Mouse (Mus musculus): ENCODE data around the gene Hoxc5. TPM values are rescaled to one million over a fixed set of nuclear protein-coding genes. Genes with fewer than 3 reads are reported as not detected.
A peak's percentile ranks its signal among the peaks of the same experiment; 100 is the strongest.

Gene Hoxc5
- polyA plus RNA-seq, 1 experiment from 2014 or later: not detected

DNA sequence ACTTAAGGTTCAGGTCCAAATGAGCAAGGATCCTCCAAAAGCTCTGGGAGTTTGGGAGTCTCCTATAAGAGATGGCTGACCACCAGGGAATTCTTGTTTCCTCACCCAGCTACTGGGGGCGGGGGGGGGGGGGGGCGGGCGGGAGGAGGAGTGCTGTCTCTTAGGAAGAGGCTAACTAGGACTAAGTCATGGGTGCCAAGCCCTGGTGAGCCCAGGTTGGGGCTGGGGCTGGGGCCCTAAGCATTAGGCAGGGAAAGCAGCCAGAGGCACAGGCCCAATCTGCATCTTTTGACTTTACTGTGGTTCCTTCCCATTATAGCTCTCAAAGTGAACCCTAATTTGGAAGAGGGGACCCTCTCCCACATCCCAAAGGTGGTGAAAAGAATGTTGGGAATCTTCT, 64.9 kb downstream of the Hoxc5 start:
- Histone ChIP-seq H3K27ac (ENCODE audit: low read depth, low read length) (no peak overlapping the region), H3K4me1 (ENCODE audit: control insufficient read depth, insufficient read depth, low read length) (no peaks in the 10 kb centered on the region), H3K4me3 (ENCODE audit: low read depth, low read length) (no peak overlapping the region), H3K9me3 (ENCODE audit: control insufficient read depth, low read length) (no peaks in the 10 kb centered on the region), H3K9ac (ENCODE audit: low read length) (no peak overlapping the region), H3K4me2 (no peak overlapping the region), H3K36me3 (ENCODE audit: control insufficient read depth, insufficient read depth, low read length) (no peaks in the 10 kb centered on the region), H3K27me3 (ENCODE audit: control insufficient read depth, insufficient read depth, low read length) (peaks cover 98% of the 10 kb centered on the region)
- peak; percentile 84 for DNase-seq (ENCODE audit: low spot score, missing footprints)
- no peak for ATAC-seq (ENCODE audit: low FRiP score)
- WGBS: no CpG with 5 or more reads among the region's 3 CpGs

DNA sequence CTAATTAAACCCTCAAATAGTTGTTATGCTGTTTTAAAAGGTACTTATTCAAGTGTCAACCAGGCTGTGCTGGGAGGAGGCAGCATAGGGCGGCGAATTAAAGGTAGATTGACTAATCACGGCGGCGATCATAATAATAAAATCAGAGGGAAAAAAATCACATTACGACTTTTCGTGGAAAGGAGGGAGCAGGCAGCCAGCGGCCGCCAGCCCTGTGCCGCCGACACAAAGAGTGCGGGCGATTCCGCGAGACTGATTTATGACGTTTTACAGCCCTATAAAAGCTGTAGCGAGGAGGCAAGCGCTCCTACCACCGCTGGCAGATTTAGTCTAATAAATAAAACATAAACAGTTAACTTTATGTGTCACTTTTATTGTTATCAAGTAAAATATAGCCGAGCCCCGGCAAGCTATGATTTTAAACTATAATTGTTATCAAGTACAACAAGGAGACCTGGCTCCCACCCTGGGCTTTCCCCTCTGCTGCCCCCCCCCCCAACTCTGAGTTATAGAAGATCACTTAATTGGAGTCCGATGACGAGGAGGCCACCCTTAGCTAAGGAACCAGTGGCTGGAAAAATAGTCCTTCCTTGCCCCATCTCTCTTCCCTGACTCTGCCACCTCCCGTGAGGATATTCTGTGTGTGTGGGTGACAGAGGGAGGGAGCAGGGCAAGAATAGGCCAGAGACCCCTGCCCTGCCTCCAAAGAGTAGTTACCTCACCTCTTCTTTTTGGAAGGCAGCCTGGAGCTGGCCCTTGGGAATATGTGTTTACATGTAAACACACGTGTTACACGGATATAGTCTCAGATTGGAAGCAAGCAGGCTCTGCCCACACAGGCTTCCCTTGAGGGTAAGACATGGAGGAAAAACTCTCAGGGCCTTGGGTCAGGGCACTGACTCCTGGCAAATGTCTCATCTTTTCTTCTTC, 65.7 kb downstream of the Hoxc5 start:
- 1% methylated on average over 26 of the region's 26 CpGs for WGBS
- Histone ChIP-seq H3K27ac (ENCODE audit: low read depth, low read length) (no peak overlapping the region), H3K4me2 (no peak overlapping the region), H3K9me3 (ENCODE audit: control insufficient read depth, low read length) (no peaks in the 10 kb centered on the region), H3K36me3 (ENCODE audit: control insufficient read depth, insufficient read depth, low read length) (no peaks in the 10 kb centered on the region), H3K4me3 (ENCODE audit: low read depth, low read length) (no peak overlapping the region), H3K27me3 (ENCODE audit: control insufficient read depth, insufficient read depth, low read length) (peaks cover 98% of the 10 kb centered on the region), H3K4me1 (ENCODE audit: control insufficient read depth, insufficient read depth, low read length) (no peaks in the 10 kb centered on the region), H3K9ac (ENCODE audit: low read length) (no peak overlapping the region)
- peak; percentile 89 for DNase-seq (ENCODE audit: low spot score, missing footprints)
- ATAC-seq (ENCODE audit: low FRiP score): no peak

DNA sequence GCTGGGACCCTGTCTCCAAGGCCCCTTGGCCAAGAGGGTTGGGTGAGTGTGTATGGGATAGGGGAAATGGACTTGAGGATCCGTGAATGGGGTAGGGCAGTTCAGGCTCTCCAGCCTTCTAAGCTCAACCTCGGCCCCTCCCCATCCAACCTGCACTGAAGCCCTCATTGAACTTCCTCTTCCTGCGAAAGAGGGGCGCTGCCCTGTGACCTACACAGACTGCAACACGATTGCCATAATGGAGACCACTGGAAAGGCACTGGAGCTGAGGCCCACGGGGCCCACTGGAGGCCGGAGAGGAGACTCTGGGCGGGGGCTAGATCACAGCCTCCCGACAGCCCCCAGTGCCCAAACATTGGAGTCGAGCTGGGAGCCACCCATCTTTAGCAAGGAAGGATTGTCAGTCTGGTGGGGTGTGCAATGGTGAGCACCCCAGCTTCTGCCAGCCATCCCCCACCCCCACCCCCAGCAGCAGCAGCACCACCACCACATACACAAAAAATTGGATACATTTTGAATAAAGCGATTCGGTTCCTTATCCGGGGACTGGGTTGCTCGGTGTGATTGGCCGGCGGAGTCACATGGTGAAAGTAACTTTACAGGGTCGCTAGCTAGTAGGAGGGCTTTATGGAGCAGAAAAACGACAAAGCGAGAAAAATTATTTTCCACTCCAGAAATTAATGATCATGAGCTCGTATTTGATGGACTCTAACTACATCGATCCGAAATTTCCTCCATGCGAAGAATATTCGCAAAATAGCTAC, 67.0 kb downstream of the Hoxc5 start:
- no peak for ATAC-seq (ENCODE audit: low FRiP score)
- DNase-seq (ENCODE audit: low spot score, missing footprints): peak; percentile 88
- no peaks in the 10 kb centered on the region for H3K9me3 ChIP-seq (ENCODE audit: control insufficient read depth, low read length)
- H3K27me3 ChIP-seq (ENCODE audit: control insufficient read depth, insufficient read depth, low read length): peaks cover 98% of the 10 kb centered on the region
- no peak overlapping the region for H3K4me2 ChIP-seq
- no peaks in the 10 kb centered on the region for H3K36me3 ChIP-seq (ENCODE audit: control insufficient read depth, insufficient read depth, low read length)
- H3K4me1 ChIP-seq (ENCODE audit: control insufficient read depth, insufficient read depth, low read length): no peaks in the 10 kb centered on the region
- H3K4me3 ChIP-seq (ENCODE audit: low read depth, low read length): no peak overlapping the region
- no peak overlapping the region for H3K9ac ChIP-seq (ENCODE audit: low read length)
- no peak overlapping the region for H3K27ac ChIP-seq (ENCODE audit: low read depth, low read length)
- WGBS: under 1% methylated on average over 24 of the region's 24 CpGs

DNA sequence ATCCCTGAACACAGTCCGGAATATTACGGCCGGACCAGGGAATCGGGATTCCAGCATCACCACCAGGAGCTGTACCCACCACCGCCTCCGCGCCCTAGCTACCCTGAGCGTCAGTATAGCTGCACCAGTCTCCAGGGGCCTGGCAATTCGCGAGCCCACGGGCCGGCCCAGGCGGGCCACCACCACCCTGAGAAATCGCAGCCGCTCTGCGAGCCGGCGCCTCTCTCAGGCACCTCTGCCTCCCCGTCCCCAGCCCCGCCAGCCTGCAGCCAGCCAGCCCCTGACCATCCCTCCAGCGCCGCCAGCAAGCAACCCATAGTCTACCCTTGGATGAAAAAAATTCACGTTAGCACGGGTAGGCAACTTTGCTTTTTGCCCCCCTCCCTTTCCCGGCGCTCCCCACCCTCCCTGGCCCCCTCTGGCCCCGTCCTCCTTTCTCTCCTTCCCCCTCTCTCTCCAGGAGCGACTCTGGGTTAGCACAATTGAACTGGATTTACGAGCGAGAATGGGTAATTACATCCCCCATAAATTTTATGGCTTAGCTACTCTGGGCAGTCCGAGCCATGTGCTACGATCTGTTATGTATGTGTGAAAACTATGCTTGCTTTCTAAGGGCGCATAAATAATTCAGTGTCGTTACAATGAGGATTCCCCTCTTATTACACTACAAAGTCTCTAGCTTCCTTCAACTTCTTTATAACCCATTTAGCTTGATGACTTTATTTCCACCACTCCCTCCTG, 67.7 kb downstream of the Hoxc5 start:
- Histone ChIP-seq H3K27me3 (ENCODE audit: control insufficient read depth, insufficient read depth, low read length) (peaks cover 98% of the 10 kb centered on the region), H3K27ac (ENCODE audit: low read depth, low read length) (no peak overlapping the region), H3K4me3 (ENCODE audit: low read depth, low read length) (no peak overlapping the region), H3K9me3 (ENCODE audit: control insufficient read depth, low read length) (no peaks in the 10 kb centered on the region), H3K4me2 (no peak overlapping the region), H3K36me3 (ENCODE audit: control insufficient read depth, insufficient read depth, low read length) (no peaks in the 10 kb centered on the region), H3K4me1 (ENCODE audit: control insufficient read depth, insufficient read depth, low read length) (no peaks in the 10 kb centered on the region), H3K9ac (ENCODE audit: low read length) (no peak overlapping the region)
- 2% methylated on average over 34 of the region's 34 CpGs for WGBS
- peak; percentile 96 for DNase-seq (ENCODE audit: low spot score, missing footprints)
- no peak for ATAC-seq (ENCODE audit: low FRiP score)

DNA sequence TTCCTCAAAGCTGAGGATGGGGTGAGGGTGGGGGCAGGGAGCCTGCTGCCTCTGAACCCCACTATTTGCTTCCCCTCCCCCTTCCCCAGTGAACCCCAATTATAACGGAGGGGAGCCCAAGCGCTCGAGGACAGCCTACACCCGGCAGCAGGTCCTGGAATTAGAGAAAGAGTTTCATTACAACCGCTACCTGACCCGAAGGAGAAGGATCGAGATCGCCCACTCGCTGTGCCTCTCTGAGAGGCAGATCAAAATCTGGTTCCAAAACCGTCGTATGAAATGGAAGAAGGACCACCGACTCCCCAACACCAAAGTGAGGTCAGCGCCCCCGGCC, 68.3 kb downstream of the Hoxc5 start:
- Histone ChIP-seq H3K27ac (ENCODE audit: low read depth, low read length) (no peak overlapping the region), H3K4me2 (no peak overlapping the region)

DNA sequence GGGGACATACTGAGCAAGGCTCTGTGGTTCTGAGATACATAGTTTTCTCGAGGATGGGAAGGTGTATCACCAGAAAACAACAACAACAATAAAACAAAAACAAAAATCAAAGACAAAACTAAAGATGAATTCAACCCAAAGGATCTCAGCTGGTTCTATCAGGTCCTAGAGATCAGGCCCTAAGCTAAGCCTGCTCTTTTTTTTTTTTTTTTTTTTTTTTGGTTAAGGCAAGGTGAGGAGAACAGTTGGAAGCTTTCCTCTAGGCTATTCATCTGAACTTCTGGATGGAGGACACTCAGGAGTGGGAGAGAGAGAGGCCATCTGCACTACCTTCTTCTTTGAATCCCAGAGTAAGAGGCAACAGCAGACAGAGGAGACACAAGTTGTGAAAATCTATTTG, 70.3 kb downstream of the Hoxc5 start:
- Histone ChIP-seq H3K4me2 (no peak overlapping the region), H3K36me3 (ENCODE audit: control insufficient read depth, insufficient read depth, low read length) (no peaks in the 10 kb centered on the region), H3K9me3 (ENCODE audit: control insufficient read depth, low read length) (no peaks in the 10 kb centered on the region), H3K27ac (ENCODE audit: low read depth, low read length) (no peak overlapping the region), H3K27me3 (ENCODE audit: control insufficient read depth, insufficient read depth, low read length) (peaks cover 100% of the 10 kb centered on the region), H3K4me3 (ENCODE audit: low read depth, low read length) (no peak overlapping the region), H3K9ac (ENCODE audit: low read length) (no peak overlapping the region), H3K4me1 (ENCODE audit: control insufficient read depth, insufficient read depth, low read length) (no peaks in the 10 kb centered on the region)
- WGBS: 21% methylated on average over 1 of the region's 1 CpGs
- ATAC-seq (ENCODE audit: low FRiP score) (no peak), DNase-seq (ENCODE audit: low spot score, missing footprints) (no peak)

More for the DNA sequence above, 68.3 kb downstream of the Hoxc5 start:
- Histone ChIP-seq H3K9ac (ENCODE audit: low read length) (no peak overlapping the region), H3K9me3 (ENCODE audit: control insufficient read depth, low read length) (no peaks in the 10 kb centered on the region), H3K4me1 (ENCODE audit: control insufficient read depth, insufficient read depth, low read length) (no peaks in the 10 kb centered on the region), H3K36me3 (ENCODE audit: control insufficient read depth, insufficient read depth, low read length) (no peaks in the 10 kb centered on the region), H3K4me3 (ENCODE audit: low read depth, low read length) (no peak overlapping the region), H3K27me3 (ENCODE audit: control insufficient read depth, insufficient read depth, low read length) (peaks cover 98% of the 10 kb centered on the region)
- ATAC-seq (ENCODE audit: low FRiP score) (no peak), DNase-seq (ENCODE audit: low spot score, missing footprints) (peak; percentile 92)
- 1% methylated on average over 14 of the region's 14 CpGs for WGBS

DNA sequence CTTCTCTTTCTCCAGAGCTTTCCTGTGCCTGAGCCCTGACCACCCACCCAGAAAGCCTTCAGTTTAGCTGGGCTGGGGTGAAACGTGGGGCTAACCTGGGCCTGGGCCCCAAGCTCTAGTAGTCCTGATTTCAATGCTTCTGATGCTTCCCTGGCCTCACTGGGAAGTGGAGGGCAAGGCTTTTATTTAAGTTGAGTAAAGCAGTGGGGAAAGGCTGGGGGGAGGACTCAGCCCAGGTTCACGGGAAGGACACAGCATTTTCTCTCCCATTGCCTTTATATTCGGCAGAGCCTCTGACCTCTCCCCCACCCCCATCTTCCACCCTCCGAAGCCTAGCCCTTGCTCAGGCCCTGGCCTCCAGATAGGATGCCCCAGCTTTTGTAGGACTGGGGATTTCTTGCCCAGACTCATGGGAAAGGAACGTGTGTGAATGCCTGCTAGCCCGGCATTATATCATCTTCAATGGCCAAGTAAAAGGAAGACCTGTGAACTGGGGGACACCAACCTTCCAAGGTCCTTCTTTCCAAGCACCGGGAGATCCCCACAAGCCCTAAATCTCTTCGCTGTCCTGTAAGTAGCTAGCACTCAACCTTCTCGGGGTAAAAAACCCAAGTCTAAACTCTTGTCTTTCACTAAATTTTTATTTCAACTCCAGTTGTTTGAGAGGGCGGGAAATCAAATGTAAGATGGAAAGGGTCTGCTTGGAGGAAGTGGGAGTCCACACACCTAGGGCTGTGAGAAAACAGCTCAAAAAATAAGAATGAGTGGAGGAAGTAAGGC, 71.6 kb downstream of the Hoxc5 start:
- H3K36me3 ChIP-seq (ENCODE audit: control insufficient read depth, insufficient read depth, low read length): no peaks in the 10 kb centered on the region
- peak; percentile 91 for DNase-seq (ENCODE audit: low spot score, missing footprints)
- no peaks in the 10 kb centered on the region for H3K4me1 ChIP-seq (ENCODE audit: control insufficient read depth, insufficient read depth, low read length)
- no peaks in the 10 kb centered on the region for H3K9me3 ChIP-seq (ENCODE audit: control insufficient read depth, low read length)
- H3K9ac ChIP-seq (ENCODE audit: low read length): no peak overlapping the region
- H3K4me2 ChIP-seq: no peak overlapping the region
- 4% methylated on average over 10 of the region's 10 CpGs for WGBS
- peaks cover 100% of the 10 kb centered on the region for H3K27me3 ChIP-seq (ENCODE audit: control insufficient read depth, insufficient read depth, low read length)
- no peak for ATAC-seq (ENCODE audit: low FRiP score)
- H3K27ac ChIP-seq (ENCODE audit: low read depth, low read length): no peak overlapping the region
- no peak overlapping the region for H3K4me3 ChIP-seq (ENCODE audit: low read depth, low read length)

DNA sequence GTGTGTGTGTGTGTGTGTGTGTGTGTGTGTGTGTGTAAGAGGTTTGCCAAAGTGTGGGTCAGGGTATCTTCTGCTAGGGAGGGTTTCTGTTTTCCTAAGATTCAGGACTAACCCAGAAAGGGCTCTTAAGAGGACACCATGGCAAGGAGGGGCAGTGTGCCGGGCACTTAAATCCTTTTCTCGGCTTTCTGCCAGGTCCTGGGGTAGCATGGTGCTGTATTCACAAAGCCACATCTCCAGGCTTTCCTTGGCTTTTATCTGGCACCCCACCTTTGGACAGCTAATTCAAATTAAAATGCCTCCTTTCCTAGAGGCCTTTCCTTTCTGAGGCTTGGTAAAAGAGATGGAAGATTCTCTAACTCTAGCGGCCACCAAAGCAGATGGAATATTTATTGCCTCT, 72.4 kb downstream of the Hoxc5 start:
- Histone ChIP-seq H3K4me2 (no peak overlapping the region), H3K9ac (ENCODE audit: low read length) (no peak overlapping the region), H3K4me3 (ENCODE audit: low read depth, low read length) (no peak overlapping the region), H3K36me3 (ENCODE audit: control insufficient read depth, insufficient read depth, low read length) (no peaks in the 10 kb centered on the region), H3K9me3 (ENCODE audit: control insufficient read depth, low read length) (no peaks in the 10 kb centered on the region), H3K4me1 (ENCODE audit: control insufficient read depth, insufficient read depth, low read length) (no peaks in the 10 kb centered on the region), H3K27ac (ENCODE audit: low read depth, low read length) (no peak overlapping the region), H3K27me3 (ENCODE audit: control insufficient read depth, insufficient read depth, low read length) (peaks cover 100% of the 10 kb centered on the region)
- DNase-seq (ENCODE audit: low spot score, missing footprints): peak; percentile 92
- WGBS: 11% methylated on average over 3 of the region's 3 CpGs
- no peak for ATAC-seq (ENCODE audit: low FRiP score)
